Mouse (Mus musculus): ENCODE measurements around the gene 2010300C02Rik. TPM values are rescaled to one million over a fixed set of nuclear protein-coding genes. Genes with fewer than 3 reads are reported as not detected.
"Not testable (repeated sequence)": the region's sequence is repeated elsewhere in the genome, so short reads cannot be mapped to it uniquely, and the experiment has no call there.

Gene 2010300C02Rik
- polyA plus RNA-seq, 1 experiment = 10.7 TPM

DNA sequence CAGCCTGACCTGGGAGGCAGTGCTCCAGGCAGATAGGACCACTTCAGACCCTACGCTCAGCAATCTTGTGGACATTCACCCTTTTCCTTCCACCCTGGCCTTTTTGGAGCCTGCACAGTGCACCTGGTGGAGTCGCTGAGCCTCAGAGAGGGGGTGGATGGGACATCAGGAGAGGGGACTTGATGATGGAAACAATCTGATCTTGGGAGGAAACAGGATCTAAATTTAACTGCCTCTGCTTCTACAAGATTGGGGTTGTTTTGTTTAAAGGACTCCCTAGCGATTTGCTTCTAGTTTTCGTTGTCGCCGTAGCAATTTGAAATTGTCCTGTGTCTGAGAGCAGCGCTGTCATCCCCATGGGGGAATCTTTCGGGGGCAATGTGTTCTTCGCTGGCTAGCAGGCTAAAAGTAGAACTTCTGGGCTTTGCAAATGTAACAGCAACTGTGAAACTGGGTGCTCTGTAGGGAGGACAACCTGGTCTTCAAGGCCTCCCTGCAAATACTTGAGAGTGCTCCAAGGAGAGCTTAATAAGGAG, 119.2 kb downstream of the 2010300C02Rik start:
- H3K9me3 ChIP-seq = no peaks in the 10 kb centered on the region
- no peaks in the 10 kb centered on the region for H3K36me3 ChIP-seq (replicated peaks; ENCODE audit: low read length)
- H3K4me3 ChIP-seq (replicated peaks) = no peak overlapping the region
- H3K4me1 ChIP-seq = peaks cover 5% of the 10 kb centered on the region
- H3K27me3 ChIP-seq (replicated peaks) = peaks cover 24% of the 10 kb centered on the region
- no peak for TF ChIP-seq GATA1 (IDR thresholded peaks at IDR 0.05; ENCODE audit: borderline replicate concordance, low read length)

DNA sequence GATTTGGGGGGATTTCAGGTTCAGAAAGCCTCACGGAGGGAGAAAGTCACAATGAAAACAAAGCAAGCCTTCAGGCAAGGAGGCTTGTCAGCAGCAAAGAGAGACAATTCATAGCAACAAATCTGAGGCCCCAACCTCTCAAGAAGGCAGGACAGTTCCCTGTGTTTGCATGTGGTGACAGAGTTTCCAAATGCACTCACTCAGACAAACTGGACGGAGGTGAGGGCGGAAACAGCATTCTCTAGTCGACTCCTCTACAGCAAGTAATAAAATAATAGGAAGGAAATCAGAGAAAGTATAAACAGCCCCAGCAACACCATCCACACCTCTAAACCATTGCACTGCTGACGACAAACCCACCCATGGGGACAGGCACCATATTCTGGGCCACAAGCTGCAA, 120.9 kb downstream of the 2010300C02Rik start:
- no peaks in the 10 kb centered on the region for H3K36me3 ChIP-seq (replicated peaks; ENCODE audit: low read length)
- peaks cover 5% of the 10 kb centered on the region for H3K4me1 ChIP-seq
- H3K27me3 ChIP-seq (replicated peaks) = peaks cover 24% of the 10 kb centered on the region
- TF ChIP-seq GATA1 (IDR thresholded peaks at IDR 0.05; ENCODE audit: borderline replicate concordance, low read length) (no peak), FLI1 (IDR thresholded peaks at IDR 0.05; ENCODE audit: low read length) (no peak)
- H3K9me3 ChIP-seq = peaks cover 1% of the 10 kb centered on the region
- H3K4me3 ChIP-seq (replicated peaks) = no peak overlapping the region

DNA sequence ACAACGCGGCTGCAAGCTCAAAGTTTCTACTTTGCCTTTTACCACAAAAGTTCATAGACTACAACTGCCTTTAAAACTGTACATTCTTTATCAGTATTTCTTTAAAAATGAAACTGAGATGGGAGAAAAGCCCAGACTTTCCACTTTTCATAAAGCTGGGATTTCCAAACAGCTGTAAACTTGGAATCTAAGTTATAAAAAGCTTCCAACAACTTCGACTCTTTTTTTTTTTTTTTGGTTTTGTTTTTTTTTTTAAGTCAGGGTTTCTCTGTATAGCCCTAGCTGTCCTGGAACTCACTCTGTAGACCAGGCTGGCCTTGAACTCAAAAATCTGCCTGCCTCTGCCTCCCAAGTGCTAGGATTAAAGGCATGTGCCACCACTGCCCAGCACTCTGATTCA, 125.1 kb downstream of the 2010300C02Rik start:
- H3K4me1 ChIP-seq; H3K9me3 ChIP-seq; H3K4me3 ChIP-seq (replicated peaks); H3K27me3 ChIP-seq (replicated peaks); H3K36me3 ChIP-seq (replicated peaks; ENCODE audit: low read length): not testable (repeated sequence)

DNA sequence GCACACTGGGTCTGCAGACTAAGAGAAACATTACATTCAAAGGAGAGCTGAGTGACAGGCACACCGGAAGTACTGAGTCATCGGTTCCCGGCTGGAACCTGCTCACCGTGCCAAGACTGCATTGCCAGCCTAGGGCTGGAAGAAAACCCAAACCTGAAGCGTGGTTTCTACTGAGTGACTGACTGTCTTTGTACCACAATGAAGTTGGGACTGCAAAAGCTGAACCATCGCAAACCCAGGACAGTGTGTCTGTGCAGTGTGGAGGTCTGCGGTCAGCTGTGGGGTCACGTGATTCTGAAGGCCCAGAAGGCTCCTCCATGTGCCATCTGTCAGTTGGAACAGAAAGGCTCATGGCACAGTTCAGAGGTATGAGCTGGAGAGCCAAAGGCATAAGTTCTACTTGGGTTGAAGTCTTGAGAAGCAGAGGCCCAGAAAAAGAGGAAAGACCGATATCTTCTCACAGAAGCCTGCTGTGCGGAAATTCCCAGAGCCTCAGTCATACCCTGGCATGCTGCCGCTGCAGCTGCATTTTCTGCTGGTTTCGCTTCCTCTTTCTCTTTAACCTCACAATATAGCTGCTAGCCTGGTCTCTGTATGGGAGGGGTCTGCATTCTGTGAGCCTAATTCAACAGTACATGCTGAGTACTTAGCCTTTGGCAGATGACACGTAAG, 133.9 kb downstream of the 2010300C02Rik start:
- H3K27me3 ChIP-seq (replicated peaks) = peaks cover 20% of the 10 kb centered on the region
- no peaks in the 10 kb centered on the region for H3K9me3 ChIP-seq
- H3K36me3 ChIP-seq (replicated peaks; ENCODE audit: low read length) = no peaks in the 10 kb centered on the region
- peaks cover 30% of the 10 kb centered on the region for H3K4me1 ChIP-seq
- TF ChIP-seq GATA1 (IDR thresholded peaks at IDR 0.05; ENCODE audit: borderline replicate concordance, low read length) (no peak), FLI1 (IDR thresholded peaks at IDR 0.05; ENCODE audit: low read length) (0 out of 2 replicates have a peak, but pooled peaks have one; percentile 25)
- H3K4me3 ChIP-seq (replicated peaks) = peak overlapping the region; percentile 90

DNA sequence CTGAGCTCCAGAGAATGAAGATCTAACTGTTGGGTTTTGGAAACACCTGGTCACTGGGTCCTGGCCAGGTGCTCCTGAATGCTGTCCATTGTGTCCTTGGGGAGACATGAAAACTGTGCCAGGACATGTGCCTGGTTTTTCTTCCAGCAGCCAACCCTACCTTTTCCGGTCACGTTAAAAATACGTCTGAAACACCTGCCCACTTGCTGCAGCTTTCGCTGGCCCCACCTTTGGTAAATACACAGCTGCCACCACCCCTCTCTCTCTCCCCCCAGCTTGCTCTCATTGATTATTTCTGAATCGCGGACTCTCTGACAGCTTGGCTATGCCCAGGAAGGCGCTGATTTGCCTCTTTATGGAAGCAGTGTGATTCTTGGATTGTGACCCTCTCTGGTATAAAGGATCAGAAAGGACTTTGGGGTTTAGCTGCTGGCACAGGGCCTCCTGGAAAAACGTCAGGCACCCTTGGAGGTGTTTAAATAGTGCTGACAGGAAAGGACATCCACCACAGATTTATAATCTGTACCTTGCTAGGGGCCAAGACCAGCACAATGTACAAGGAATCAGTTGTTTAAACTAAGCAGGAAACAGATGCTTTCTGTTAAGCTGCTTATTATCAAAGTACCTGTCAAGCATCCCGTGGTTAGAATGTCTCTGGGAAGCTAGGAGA, 136.0 kb downstream of the 2010300C02Rik start:
- Histone ChIP-seq H3K9me3 (no peaks in the 10 kb centered on the region), H3K4me3 (replicated peaks) (no peak overlapping the region), H3K4me1 (peaks cover 30% of the 10 kb centered on the region), H3K36me3 (replicated peaks; ENCODE audit: low read length) (no peaks in the 10 kb centered on the region), H3K27me3 (replicated peaks) (peaks cover 32% of the 10 kb centered on the region)
- TF ChIP-seq FLI1 (IDR thresholded peaks at IDR 0.05; ENCODE audit: low read length) = no peak
- TF ChIP-seq GATA1 (IDR thresholded peaks at IDR 0.05; ENCODE audit: borderline replicate concordance, low read length) = no peak

DNA sequence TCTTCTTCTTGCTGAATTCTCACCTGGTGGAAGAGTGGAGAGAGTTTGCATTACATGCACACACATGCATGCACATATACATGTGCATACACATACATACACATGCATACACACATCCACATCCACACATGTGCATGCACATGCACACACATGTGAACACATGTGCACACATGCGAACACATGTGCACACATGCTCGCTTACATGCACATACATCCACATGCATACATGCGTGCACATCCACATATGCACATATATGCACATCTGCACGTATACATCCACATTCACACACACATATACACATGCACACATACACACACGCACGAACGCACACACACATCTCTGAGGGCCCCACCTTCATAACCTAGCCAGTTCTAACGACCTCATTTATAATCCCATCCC, 136.7 kb downstream of the 2010300C02Rik start:
- no peaks in the 10 kb centered on the region for H3K36me3 ChIP-seq (replicated peaks; ENCODE audit: low read length)
- TF ChIP-seq FLI1 (IDR thresholded peaks at IDR 0.05; ENCODE audit: low read length) (no peak), GATA1 (IDR thresholded peaks at IDR 0.05; ENCODE audit: borderline replicate concordance, low read length) (no peak)
- peaks cover 30% of the 10 kb centered on the region for H3K4me1 ChIP-seq
- H3K27me3 ChIP-seq (replicated peaks) = peaks cover 32% of the 10 kb centered on the region
- no peaks in the 10 kb centered on the region for H3K9me3 ChIP-seq
- H3K4me3 ChIP-seq (replicated peaks) = peak overlapping the region; percentile 70

DNA sequence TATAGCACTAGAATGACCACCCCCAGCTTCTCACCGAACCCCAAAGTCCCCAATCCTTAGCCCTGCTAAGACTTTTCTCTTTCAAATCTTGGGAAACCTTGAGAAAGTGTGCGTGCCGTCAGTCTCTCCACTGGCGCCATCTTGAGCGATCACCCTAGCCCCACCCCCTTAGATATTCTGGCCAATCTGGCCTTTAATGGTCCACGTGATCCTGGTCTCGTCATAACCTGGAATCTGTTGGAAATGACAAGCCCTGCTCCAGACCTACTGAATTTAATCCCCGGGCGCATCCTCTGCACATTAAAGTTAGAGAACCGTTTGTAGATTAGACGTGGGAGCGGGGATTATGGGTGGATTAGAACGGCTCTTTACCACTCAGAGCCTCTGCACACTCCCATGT, 140.2 kb downstream of the 2010300C02Rik start:
- Histone ChIP-seq H3K4me1 (peaks cover 12% of the 10 kb centered on the region), H3K36me3 (replicated peaks; ENCODE audit: low read length) (no peaks in the 10 kb centered on the region), H3K9me3 (peaks cover 14% of the 10 kb centered on the region), H3K4me3 (replicated peaks) (no peak overlapping the region), H3K27me3 (replicated peaks) (peaks cover 47% of the 10 kb centered on the region)
- TF ChIP-seq FLI1 (IDR thresholded peaks at IDR 0.05; ENCODE audit: low read length) (no peak), GATA1 (IDR thresholded peaks at IDR 0.05; ENCODE audit: borderline replicate concordance, low read length) (no peak)

DNA sequence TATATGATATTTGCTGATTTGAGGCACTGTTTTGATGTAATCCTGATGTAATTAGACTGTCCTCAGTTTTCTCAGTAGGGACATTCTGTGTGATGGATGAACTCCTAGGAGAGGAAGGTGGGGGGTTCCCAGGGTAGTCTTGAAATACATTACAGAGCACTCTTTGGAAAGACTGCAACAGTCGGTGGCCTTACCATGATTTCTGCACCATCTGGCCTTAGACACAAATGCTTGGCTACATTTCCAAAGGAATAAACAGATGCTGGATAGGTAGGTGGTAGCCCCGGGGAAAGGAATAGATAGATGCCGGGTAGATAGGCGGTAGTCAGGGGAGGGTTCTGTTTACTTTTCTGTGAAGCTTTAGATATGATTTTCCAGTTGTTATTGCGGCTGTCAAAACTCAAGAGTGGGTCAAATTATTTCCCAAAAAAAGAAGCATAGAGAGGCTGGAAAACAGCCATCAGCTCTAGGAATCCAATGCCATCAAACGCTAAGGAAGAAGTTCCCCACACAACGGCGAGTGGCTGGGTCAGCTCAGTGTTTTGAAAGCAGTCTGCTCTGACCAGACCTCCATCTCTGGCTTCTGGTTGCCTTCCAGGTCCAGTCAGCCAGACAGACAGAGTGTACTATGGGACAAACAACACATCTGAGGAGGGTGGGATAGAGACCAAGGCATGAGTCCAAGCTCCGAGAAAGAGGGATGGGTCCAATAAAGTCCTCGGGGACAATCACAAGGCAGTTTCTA, 147.2 kb downstream of the 2010300C02Rik start:
- Histone ChIP-seq H3K9me3 (peaks cover 14% of the 10 kb centered on the region), H3K27me3 (replicated peaks) (peaks cover 25% of the 10 kb centered on the region), H3K36me3 (replicated peaks; ENCODE audit: low read length) (no peaks in the 10 kb centered on the region), H3K4me1 (0 out of 2 replicates have a peak, but pooled peaks cover 2% of the 10 kb centered on the region), H3K4me3 (replicated peaks) (no peak overlapping the region)
- TF ChIP-seq GATA1 (IDR thresholded peaks at IDR 0.05; ENCODE audit: borderline replicate concordance, low read length) = no peak
- no peak for TF ChIP-seq FLI1 (IDR thresholded peaks at IDR 0.05; ENCODE audit: low read length)

DNA sequence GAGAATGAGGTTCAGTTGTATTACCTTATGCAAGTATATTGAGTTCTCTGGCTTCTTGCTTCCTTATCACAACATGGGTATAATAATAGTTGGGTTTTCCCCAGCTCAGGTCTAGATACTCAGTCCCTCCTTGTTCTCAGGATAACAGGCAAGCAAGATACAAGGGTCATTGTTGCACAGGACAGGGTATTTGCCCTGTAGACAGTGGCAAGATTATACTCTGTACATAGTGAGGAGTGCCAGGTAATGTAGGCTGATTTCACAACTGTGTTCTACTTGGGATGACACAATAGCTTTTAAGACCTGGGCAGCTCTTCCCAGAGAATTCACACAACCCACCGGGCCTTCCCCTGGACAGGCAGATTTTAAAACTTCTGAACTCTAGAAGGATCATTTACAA, 151.5 kb downstream of the 2010300C02Rik start:
- H3K4me3 ChIP-seq (replicated peaks) = no peak overlapping the region
- peaks cover 11% of the 10 kb centered on the region for H3K27me3 ChIP-seq (replicated peaks)
- no peaks in the 10 kb centered on the region for H3K36me3 ChIP-seq (replicated peaks; ENCODE audit: low read length)
- no peak for TF ChIP-seq FLI1 (IDR thresholded peaks at IDR 0.05; ENCODE audit: low read length)
- no peak for TF ChIP-seq GATA1 (IDR thresholded peaks at IDR 0.05; ENCODE audit: borderline replicate concordance, low read length)
- H3K9me3 ChIP-seq = no peaks in the 10 kb centered on the region
- H3K4me1 ChIP-seq = peaks cover 3% of the 10 kb centered on the region; the same call in 1 of the 2 replicates

DNA sequence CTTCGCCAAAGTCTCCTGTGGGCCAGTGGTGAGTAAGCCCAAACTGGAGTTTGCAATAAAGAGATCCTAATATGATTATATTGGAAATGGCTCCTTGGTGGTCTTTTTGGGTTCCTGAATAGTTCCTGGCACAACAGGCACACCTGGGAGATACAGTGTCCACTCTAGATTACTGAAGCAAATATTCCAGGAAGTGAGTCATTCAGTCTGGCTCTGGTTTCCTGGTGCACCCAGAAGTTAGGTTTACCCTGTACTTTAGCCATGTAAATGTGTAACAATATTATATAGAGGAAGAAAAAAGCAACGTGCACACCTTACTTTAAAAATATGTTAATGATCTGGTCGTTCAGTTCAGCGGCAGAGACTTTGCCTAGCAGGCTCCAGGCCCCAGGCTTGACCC, 153.1 kb downstream of the 2010300C02Rik start:
- no peaks in the 10 kb centered on the region for H3K36me3 ChIP-seq (replicated peaks; ENCODE audit: low read length)
- H3K9me3 ChIP-seq = peaks cover 7% of the 10 kb centered on the region; the same call in 1 of the 2 replicates
- H3K27me3 ChIP-seq (replicated peaks) = peaks cover 9% of the 10 kb centered on the region
- no peak overlapping the region for H3K4me3 ChIP-seq (replicated peaks)
- H3K4me1 ChIP-seq = peaks cover 3% of the 10 kb centered on the region; the same call in 1 of the 2 replicates
- TF ChIP-seq GATA1 (IDR thresholded peaks at IDR 0.05; ENCODE audit: borderline replicate concordance, low read length) (no peak), FLI1 (IDR thresholded peaks at IDR 0.05; ENCODE audit: low read length) (no peak)
